Mouse (Mus musculus) erythroblast, embryonic 14.5 days (primary cell): ENCODE measurements around the gene Ahcy. TPM values are rescaled to one million over a fixed set of nuclear protein-coding genes. Genes with fewer than 3 reads are reported as not detected.
A peak's percentile ranks its signal among the peaks of the same experiment; 100 is the strongest.

Source experiments
- H3K27me3 ChIP-seq: 2 replicates; pipeline ENCODE4 v1.6.1; 2012; ENCODE audit warnings: inconsistent platforms; ENCODE audit not compliant: control insufficient read depth
- H3K36me3 ChIP-seq: 2 replicates; pipeline ENCODE4 v1.6.1; 2012; ENCODE audit warnings: mild to moderate bottlenecking, inconsistent platforms; ENCODE audit not compliant: control insufficient read depth
- H3K4me1 ChIP-seq: 2 replicates; pipeline ENCODE4 v1.6.1; 2012; ENCODE audit warnings: inconsistent platforms; ENCODE audit not compliant: control insufficient read depth
- H3K4me3 ChIP-seq: replicated peaks from 2 replicates; pipeline ENCODE3; 2012; ENCODE audit warnings: moderate library complexity, mild to moderate bottlenecking, inconsistent platforms
- H3K9me3 ChIP-seq: 2 replicates; pipeline ENCODE4 v1.6.1; 2012; ENCODE audit warnings: low read length, inconsistent platforms, mixed read lengths; ENCODE audit not compliant: control insufficient read depth
- GATA1 ChIP-seq: IDR thresholded peaks from 2 replicates; pipeline ENCODE4 v1.6.1; 2012; ENCODE audit warnings: low read length, inconsistent platforms, mixed read lengths
- TAL1 ChIP-seq: IDR thresholded peaks from 3 replicates; pipeline ENCODE4 v1.6.1; 2012; ENCODE audit warnings: low read length, inconsistent platforms, mixed read lengths
- polyA plus RNA-seq: library from polyadenylated mRNA; stranded (reverse); fragments of >175 nt; gene quantifications from 2 replicates; pipeline ENCODE4 v1.2.3, GENCODE M21; 2012

The Ahcy gene
- polyA plus RNA-seq, 1 experiment, result 0.48 TPM

GRCm38 (mm10) chr2:155080179-155080530, 5.9 kb upstream of the Ahcy start:
- Histone ChIP-seq H3K9me3 (no peaks in the 10 kb centered on the region), H3K4me3 (no peak overlapping the region), H3K36me3 (no peaks in the 10 kb centered on the region), H3K4me1 (peaks cover 5% of the 10 kb centered on the region), H3K27me3 (peaks cover 7% of the 10 kb centered on the region)
- TF ChIP-seq TAL1 (no peak), GATA1 (no peak)

GRCm38 (mm10) chr2:155079500-155080178, 5.3 kb upstream of the Ahcy start:
- no peak overlapping the region for H3K4me3 ChIP-seq
- peaks cover 7% of the 10 kb centered on the region for H3K27me3 ChIP-seq
- no peaks in the 10 kb centered on the region for H3K36me3 ChIP-seq
- H3K4me1 ChIP-seq, result peaks cover 10% of the 10 kb centered on the region
- no peaks in the 10 kb centered on the region for H3K9me3 ChIP-seq
- TF ChIP-seq TAL1 (no peak), GATA1 (no peak)

GRCm38 (mm10) chr2:155075649-155076048, 1.4 kb upstream of the Ahcy start:
- Histone ChIP-seq H3K9me3 (no peaks in the 10 kb centered on the region), H3K36me3 (peaks cover 9% of the 10 kb centered on the region), H3K4me1 (peaks cover 42% of the 10 kb centered on the region), H3K4me3 (no peak overlapping the region), H3K27me3 (no peaks in the 10 kb centered on the region)
- no peak for TF ChIP-seq TAL1
- no peak for TF ChIP-seq GATA1

GRCm38 (mm10) chr2:155074766-155075330, 551 bp upstream of the Ahcy start:
- Histone ChIP-seq H3K27me3 (no peaks in the 10 kb centered on the region), H3K4me1 (peaks cover 46% of the 10 kb centered on the region), H3K9me3 (no peaks in the 10 kb centered on the region), H3K36me3 (peaks cover 12% of the 10 kb centered on the region), H3K4me3 (peak overlapping the region; percentile 86)
- TF ChIP-seq TAL1 (no peak), GATA1 (no peak)

GRCm38 (mm10) chr2:155073347-155073746, 950 bp downstream of the Ahcy start:
- H3K9me3 ChIP-seq, result no peaks in the 10 kb centered on the region
- H3K36me3 ChIP-seq, result peaks cover 21% of the 10 kb centered on the region
- peaks cover 46% of the 10 kb centered on the region for H3K4me1 ChIP-seq
- peak overlapping the region; percentile 86 for H3K4me3 ChIP-seq
- no peak for TF ChIP-seq GATA1
- no peak for TF ChIP-seq TAL1
- no peaks in the 10 kb centered on the region for H3K27me3 ChIP-seq

- TF ChIP-seq TAL1 (no peak), GATA1 (no peak)
- Histone ChIP-seq H3K4me3 (peak overlapping the region; percentile 86), H3K4me1 (peaks cover 46% of the 10 kb centered on the region), H3K9me3 (no peaks in the 10 kb centered on the region), H3K36me3 (peaks cover 29% of the 10 kb centered on the region), H3K27me3 (no peaks in the 10 kb centered on the region)
These were observed 1.7 kb downstream of the Ahcy start for GRCm38 (mm10) chr2:155072353-155073145.

GRCm38 (mm10) chr2:155071027-155071426, 3.3 kb downstream of the Ahcy start:
- Histone ChIP-seq H3K4me1 (peaks cover 46% of the 10 kb centered on the region), H3K27me3 (no peaks in the 10 kb centered on the region), H3K36me3 (peaks cover 44% of the 10 kb centered on the region), H3K4me3 (no peak overlapping the region), H3K9me3 (no peaks in the 10 kb centered on the region)
- no peak for TF ChIP-seq GATA1
- no peak for TF ChIP-seq TAL1

- no peaks in the 10 kb centered on the region for H3K27me3 ChIP-seq
- H3K9me3 ChIP-seq, result no peaks in the 10 kb centered on the region
- H3K36me3 ChIP-seq, result peaks cover 28% of the 10 kb centered on the region
- TF ChIP-seq TAL1 (no peak), GATA1 (no peak)
- H3K4me1 ChIP-seq, result peaks cover 8% of the 10 kb centered on the region
- H3K4me3 ChIP-seq, result no peak overlapping the region
These were observed 16.9 kb downstream of the Ahcy start for GRCm38 (mm10) chr2:155057361-155057760.

- no peak for TF ChIP-seq TAL1
- no peak for TF ChIP-seq GATA1
- H3K36me3 ChIP-seq, result peaks cover 16% of the 10 kb centered on the region
- H3K4me1 ChIP-seq, result peaks cover 20% of the 10 kb centered on the region
- H3K4me3 ChIP-seq, result no peak overlapping the region
- no peaks in the 10 kb centered on the region for H3K27me3 ChIP-seq
- H3K9me3 ChIP-seq, result no peaks in the 10 kb centered on the region
These were observed 18.2 kb downstream of the Ahcy start for GRCm38 (mm10) chr2:155056076-155056578.
